Mouse (Mus musculus) lung, postnatal 0 days (tissue): ENCODE measurements at regions not wholly inside any gene's neighbourhood (a gene's known extent, or its start where the extent isn't known, plus 50 kb on each side); places are given as distances from the start of the nearest gene placed in this dataset.
A peak's percentile ranks its signal among the peaks of the same experiment; 100 is the strongest.

Experiments
- ATAC-seq: fragments of 200-750 bp; cut with Nextera tagmentation; 2 replicates; pipeline ENCODE4 v1.8.0; 2017; ENCODE audit warnings: moderate library complexity
- DNase-seq: peaks from one replicate; pipeline ENCODE4 v3.0.0-alpha.2; 2016; ENCODE audit warnings: low spot score
- H3K27ac ChIP-seq: fragments of 300-500 bp; sonication (generic); 2 replicates; pipeline ENCODE4 v1.5.1; 2014; ENCODE audit warnings: antibody characterized with exemption, mild to moderate bottlenecking, low read length, mixed read lengths
- H3K27me3 ChIP-seq: fragments of 300-500 bp; sonication (generic); replicated peaks from 2 replicates; pipeline ENCODE4 v1.6.1; 2014; ENCODE audit warnings: low read length, mixed read lengths; ENCODE audit not compliant: insufficient read depth
- H3K36me3 ChIP-seq: fragments of 300-500 bp; sonication (generic); 2 replicates; pipeline ENCODE4 v1.6.1; 2014; ENCODE audit warnings: low read length, mixed read lengths; ENCODE audit not compliant: insufficient read depth
- H3K4me1 ChIP-seq: fragments of 300-500 bp; sonication (generic); 2 replicates; pipeline ENCODE4 v1.6.1; 2014; ENCODE audit warnings: antibody characterized with exemption, low read depth, low read length, mixed read lengths; ENCODE audit not compliant: insufficient read depth
- H3K4me2 ChIP-seq: fragments of 300-500 bp; sonication (generic); replicated peaks from 2 replicates; pipeline ENCODE4 v1.6.1; 2014; ENCODE audit warnings: low read depth, mild to moderate bottlenecking, low read length, moderate library complexity, mixed read lengths
- H3K4me3 ChIP-seq: fragments of 300-500 bp; sonication (generic); 2 replicates; pipeline ENCODE4 v1.5.1; 2014; ENCODE audit warnings: low read depth, low read length
- H3K9ac ChIP-seq: fragments of 300-500 bp; sonication (generic); replicated peaks from 2 replicates; pipeline ENCODE4 v1.6.1; 2014; ENCODE audit warnings: low read depth, mild to moderate bottlenecking
- H3K9me3 ChIP-seq: fragments of 300-500 bp; sonication (generic); 2 replicates; pipeline ENCODE4 v1.6.1; 2016; ENCODE audit warnings: low read length, mixed read lengths
- CTCF ChIP-seq: IDR thresholded peaks from 2 replicates; pipeline ENCODE4 v1.5.1; 2016; ENCODE audit warnings: antibody characterized with exemption, mild to moderate bottlenecking
- EP300 ChIP-seq: IDR thresholded peaks from 2 replicates; pipeline ENCODE4 v1.6.1; 2016; ENCODE audit warnings: antibody characterized with exemption, mild to moderate bottlenecking, control low read depth
- WGBS: fragments of 180-500 bp; shearing (Covaris S2); extraction: QIAGEN DNeasy Blood & Tissue Kit; methylation state at CpG from one replicate; pipeline ENCODE4 v1.1.7; 2014; 5-methylcytosine and 5-hydroxymethylcytosine counted together

DNA sequence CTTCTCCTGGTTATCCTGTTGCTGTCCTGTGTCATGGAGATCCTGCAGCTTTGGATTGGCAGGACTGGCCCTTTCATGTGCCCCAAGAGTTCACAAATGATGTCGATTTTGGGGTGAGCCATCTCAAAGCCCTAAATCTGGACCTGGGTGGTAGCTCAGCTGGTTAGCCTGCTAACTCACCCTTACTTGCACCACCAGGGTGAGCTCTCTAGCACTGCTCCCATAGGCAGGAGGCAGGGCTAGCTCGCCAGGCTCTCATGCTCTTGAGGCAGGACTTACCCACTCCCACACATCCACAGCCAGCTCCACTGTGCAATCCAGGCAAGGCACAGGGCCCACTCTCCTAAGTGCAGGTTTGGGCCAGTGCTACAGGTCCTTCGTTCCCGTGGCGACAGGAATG lies 605.5 kb upstream of the Nrp1 start:
- H3K9ac ChIP-seq = no peak overlapping the region
- no peaks in the 10 kb centered on the region for H3K4me1 ChIP-seq
- no peaks in the 10 kb centered on the region for H3K9me3 ChIP-seq
- ATAC-seq (no peak; the same call in 1 of the 2 replicates), DNase-seq (no peak)
- H3K4me3 ChIP-seq = no peak overlapping the region
- TF ChIP-seq CTCF (peak; percentile 39), EP300 (no peak)
- H3K4me2 ChIP-seq = no peak overlapping the region
- WGBS = 79% methylated on average over 5 of the region's 5 CpGs
- H3K27ac ChIP-seq = no peak overlapping the region
- H3K36me3 ChIP-seq = no peaks in the 10 kb centered on the region
- no peaks in the 10 kb centered on the region for H3K27me3 ChIP-seq

DNA sequence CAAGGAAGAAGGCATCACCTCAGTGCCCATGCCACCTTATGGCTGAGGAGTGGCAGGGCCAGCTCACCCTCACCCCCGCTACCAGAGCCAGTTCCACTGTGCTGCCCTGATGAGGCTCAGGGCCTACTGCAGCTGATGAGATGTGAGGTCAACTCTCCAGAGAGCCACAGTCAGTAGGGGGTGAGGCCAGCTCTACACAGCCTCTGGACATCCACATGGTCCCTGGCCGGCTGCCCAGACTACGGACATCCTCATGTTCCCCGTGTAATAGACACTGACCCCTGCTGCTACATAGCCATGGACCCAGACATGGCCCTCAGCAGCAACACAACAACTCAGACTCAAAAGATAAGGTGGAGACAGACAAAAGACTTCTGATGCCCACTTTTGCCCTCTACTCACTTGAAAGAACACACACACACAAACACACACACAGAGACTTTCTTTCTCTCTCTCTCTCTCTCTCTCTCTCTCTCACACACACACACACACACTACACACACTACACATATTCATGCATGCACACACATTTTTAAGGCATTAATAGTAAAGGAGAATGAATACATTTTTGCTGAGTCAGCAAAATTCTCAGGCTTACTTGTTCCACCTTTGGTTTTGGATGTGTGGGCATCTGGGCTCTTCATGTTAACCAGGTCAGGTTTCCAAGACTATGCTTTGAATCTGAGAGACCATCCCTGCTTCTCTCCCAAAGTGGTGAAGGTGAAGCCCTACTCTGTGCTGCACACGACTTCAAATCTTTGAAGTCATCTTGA lies 604.4 kb upstream of the Nrp1 start:
- Histone ChIP-seq H3K36me3 (no peaks in the 10 kb centered on the region), H3K9me3 (no peaks in the 10 kb centered on the region), H3K9ac (no peak overlapping the region), H3K4me3 (no peak overlapping the region), H3K27me3 (no peaks in the 10 kb centered on the region), H3K4me2 (no peak overlapping the region), H3K4me1 (no peaks in the 10 kb centered on the region), H3K27ac (no peak overlapping the region)
- DNase-seq (peak; percentile 18), ATAC-seq (peak; percentile 40; the same call in 1 of the 2 replicates)
- no peak for TF ChIP-seq CTCF
- WGBS = 67% methylated on average over 5 of the region's 5 CpGs

DNA sequence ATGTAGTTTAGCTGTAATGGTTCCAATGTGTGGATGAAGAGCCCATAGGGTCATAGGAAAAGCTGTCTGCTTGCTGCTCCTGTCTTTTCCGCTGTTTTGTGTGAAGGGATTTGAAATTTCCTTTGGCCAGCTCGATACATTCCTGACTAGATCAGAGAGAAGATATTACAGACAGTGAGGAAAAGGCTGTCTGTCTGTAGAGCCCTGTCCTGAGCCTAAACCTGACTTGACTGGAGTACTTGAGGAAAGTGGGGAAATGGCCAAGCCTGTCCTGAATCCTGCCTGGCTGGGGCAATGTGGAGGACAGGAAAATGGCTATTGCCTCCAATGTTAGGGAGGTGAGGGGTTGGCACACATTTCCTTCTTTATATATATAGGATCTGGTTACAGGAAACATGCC lies 601.0 kb upstream of the Nrp1 start:
- Histone ChIP-seq H3K27ac (0 out of 2 replicates have a peak overlapping the region, but pooled peaks have one; percentile 6), H3K9ac (no peak overlapping the region), H3K4me3 (no peak overlapping the region), H3K36me3 (no peaks in the 10 kb centered on the region), H3K4me1 (no peaks in the 10 kb centered on the region), H3K4me2 (no peak overlapping the region), H3K9me3 (no peaks in the 10 kb centered on the region), H3K27me3 (no peaks in the 10 kb centered on the region)
- DNase-seq (peak; percentile 28), ATAC-seq (no peak)
- no peak for TF ChIP-seq CTCF
- TF ChIP-seq EP300 = no peak
- 47% methylated on average over 2 of the region's 2 CpGs for WGBS

DNA sequence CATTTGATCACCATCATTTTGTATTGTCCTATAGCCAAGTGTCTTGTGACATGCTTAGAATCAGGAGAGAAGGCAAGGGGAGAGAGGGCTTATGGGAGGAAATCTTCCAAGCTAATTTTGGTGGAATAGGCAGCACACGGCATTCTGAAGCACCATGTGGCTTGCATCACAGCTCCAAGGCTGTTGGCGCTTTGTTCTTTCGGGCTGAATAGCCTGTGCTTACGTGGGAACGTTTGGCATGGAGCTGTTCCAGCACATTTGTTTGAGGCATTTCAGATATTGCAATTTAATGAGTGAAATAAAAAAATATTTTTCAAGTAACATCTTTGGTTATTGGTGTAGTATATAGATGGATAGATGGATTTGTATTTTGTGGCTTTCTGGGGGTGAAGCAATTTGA lies 598.5 kb upstream of the Nrp1 start:
- Histone ChIP-seq H3K9ac (no peak overlapping the region), H3K9me3 (no peaks in the 10 kb centered on the region), H3K27ac (no peak overlapping the region), H3K27me3 (no peaks in the 10 kb centered on the region), H3K4me3 (no peak overlapping the region), H3K4me1 (no peaks in the 10 kb centered on the region), H3K4me2 (no peak overlapping the region), H3K36me3 (no peaks in the 10 kb centered on the region)
- no peak for ATAC-seq
- no peak for DNase-seq
- 69% methylated on average over 5 of the region's 5 CpGs for WGBS
- TF ChIP-seq EP300 = no peak
- no peak for TF ChIP-seq CTCF

DNA sequence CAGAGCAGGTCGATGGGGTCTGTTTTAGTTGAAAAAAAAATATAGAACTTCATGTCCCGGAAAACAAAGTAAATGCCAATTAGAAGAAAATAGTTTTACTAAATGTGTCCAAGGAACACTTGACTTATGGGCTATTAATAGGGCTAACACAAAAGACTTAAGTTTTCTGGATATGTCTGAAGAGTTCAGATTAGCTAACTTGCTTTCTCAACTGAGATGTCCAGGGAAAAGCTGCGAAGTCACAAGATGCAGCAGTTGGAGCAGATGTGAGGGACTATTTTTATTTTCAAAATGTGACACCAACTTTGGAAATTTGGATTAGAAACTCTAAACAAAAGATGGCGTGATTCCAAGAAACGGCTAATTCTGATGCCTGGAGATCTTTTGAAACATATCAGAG lies 593.2 kb upstream of the Nrp1 start:
- DNase-seq = peak; percentile 80
- H3K36me3 ChIP-seq = no peaks in the 10 kb centered on the region
- no peaks in the 10 kb centered on the region for H3K4me1 ChIP-seq
- H3K4me3 ChIP-seq = no peak overlapping the region
- no peak overlapping the region for H3K27ac ChIP-seq
- 52% methylated on average over 5 of the region's 5 CpGs for WGBS
- H3K9me3 ChIP-seq = no peaks in the 10 kb centered on the region
- TF ChIP-seq EP300 = peak; percentile 58
- no peak for TF ChIP-seq CTCF
- peak; percentile 47; the same call in 1 of the 2 replicates for ATAC-seq
- H3K4me2 ChIP-seq = no peak overlapping the region
- no peak overlapping the region for H3K9ac ChIP-seq
- no peaks in the 10 kb centered on the region for H3K27me3 ChIP-seq

DNA sequence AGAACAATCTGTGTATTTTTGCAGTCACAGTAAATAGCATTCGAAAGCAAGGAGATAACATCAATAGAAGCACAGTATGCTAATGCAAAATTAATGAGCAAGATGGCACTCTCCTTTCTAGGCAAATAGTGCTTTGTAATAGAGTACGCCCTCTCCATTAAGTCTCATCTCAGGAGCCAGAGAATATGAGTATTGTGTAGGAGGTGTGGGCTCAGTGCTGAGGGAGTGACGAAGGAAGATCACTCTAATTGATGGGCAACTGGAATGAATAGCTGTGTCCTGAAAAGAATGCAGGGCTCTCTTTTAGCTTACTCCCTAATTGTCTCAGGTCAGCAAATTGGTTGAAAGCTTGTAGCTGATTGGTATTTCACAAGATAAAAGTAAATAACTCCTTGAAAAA lies 590.1 kb upstream of the Nrp1 start:
- WGBS = 76% methylated on average over 3 of the region's 3 CpGs
- no peaks in the 10 kb centered on the region for H3K36me3 ChIP-seq
- ATAC-seq (no peak), DNase-seq (no peak)
- H3K4me2 ChIP-seq = no peak overlapping the region
- H3K27me3 ChIP-seq = no peaks in the 10 kb centered on the region
- no peak overlapping the region for H3K9ac ChIP-seq
- H3K9me3 ChIP-seq = no peaks in the 10 kb centered on the region
- TF ChIP-seq CTCF (no peak), EP300 (no peak)
- no peak overlapping the region for H3K27ac ChIP-seq
- no peak overlapping the region for H3K4me3 ChIP-seq
- no peaks in the 10 kb centered on the region for H3K4me1 ChIP-seq

DNA sequence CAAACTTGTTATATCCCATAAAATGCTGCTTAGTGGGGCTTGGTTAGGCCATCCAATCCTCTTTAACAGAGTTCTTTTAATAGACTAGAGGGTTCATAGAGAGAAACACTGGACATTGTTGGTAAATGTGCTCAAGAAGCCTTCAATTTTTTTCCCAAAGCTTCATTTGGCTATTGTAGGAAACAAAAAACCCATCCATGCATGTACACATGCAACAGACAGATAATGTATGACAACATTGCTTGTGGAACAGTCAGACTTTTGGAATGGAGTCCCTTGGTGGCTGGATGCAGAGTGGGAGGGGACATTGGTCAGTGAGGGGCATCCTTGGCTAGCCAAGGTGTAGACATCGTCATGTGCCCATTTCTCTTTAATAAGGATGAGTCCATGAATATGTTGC lies 588.8 kb upstream of the Nrp1 start:
- TF ChIP-seq CTCF (no peak), EP300 (no peak)
- Histone ChIP-seq H3K27me3 (no peaks in the 10 kb centered on the region), H3K9me3 (no peaks in the 10 kb centered on the region), H3K4me2 (no peak overlapping the region), H3K4me3 (no peak overlapping the region), H3K27ac (no peak overlapping the region), H3K36me3 (no peaks in the 10 kb centered on the region), H3K4me1 (no peaks in the 10 kb centered on the region), H3K9ac (no peak overlapping the region)
- 100% methylated on average over 1 of the region's 1 CpGs for WGBS
- ATAC-seq = no peak
- no peak for DNase-seq
